In the genomic region with DNA sequence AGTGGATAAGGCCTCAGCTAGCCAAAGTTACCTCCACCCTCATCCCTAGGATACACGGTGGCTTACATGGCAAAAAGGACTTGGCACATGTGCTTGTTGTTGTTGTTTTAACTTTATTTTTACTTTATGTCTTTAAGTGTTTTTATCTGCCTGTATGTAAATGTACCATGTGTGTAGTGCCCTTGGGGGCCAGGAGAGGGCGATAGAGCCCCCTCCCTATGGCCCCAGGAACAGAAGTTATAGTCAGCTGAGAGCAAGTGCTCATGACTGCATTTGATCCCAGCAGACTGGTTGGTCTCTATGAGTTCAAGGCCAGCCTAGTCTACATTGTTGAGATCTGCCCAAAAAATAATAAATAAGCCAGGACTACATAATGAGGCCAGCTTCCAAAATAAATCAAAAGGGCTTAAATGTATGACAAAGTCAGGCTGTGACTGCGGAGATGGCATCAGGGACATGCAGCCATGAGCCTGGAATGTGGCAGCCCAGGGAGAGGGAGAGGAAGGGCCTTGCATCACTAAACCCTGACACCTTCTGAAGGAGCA, we compare ENCODE assay signal across 12 mouse cellular contexts.
DNase-seq lines count a peak whose midpoint lies in the region.
"Had no signal": no experiment of that assay in that cellular context is flagged by ENCODE, and none has a peak within 500 bp of the region (broad histone marks: within the 10 kb centered on the region; RNA-seq: fewer than 3 reads in every experiment).

No protein-coding gene starts in this region.

- peaks cover 31% of the 10 kb centered on the region for H3K36me3 ChIP-seq in embryonic facial prominence, embryonic 10.5 days (replicated peaks)

- intact Hi-C loops in heart, postnatal 25 days (cut with DNase I), result loop anchor here (5.0 kb wide), 1 partner anchor 43 kb away; no protein-coding TSS in a partner anchor

- H3K4me3 ChIP-seq in embryonic facial prominence, embryonic 10.5 days, result no peak overlapping the region
- H3K4me3 ChIP-seq: megakaryocyte, embryonic 14.5 days had no signal

- no peaks in the 10 kb centered on the region for H3K27me3 ChIP-seq in embryonic facial prominence, embryonic 10.5 days (replicated peaks; ENCODE audit: low read depth, poor library complexity, severe bottlenecking)
- H3K27me3 ChIP-seq: CH12.LX; megakaryocyte, embryonic 14.5 days had no signal

- H3K27ac ChIP-seq in embryonic facial prominence, embryonic 10.5 days (replicated peaks), result no peak overlapping the region

- 79% methylated on average over 3 of the region's 3 CpGs for WGBS in embryonic facial prominence, embryonic 10.5 days

- no peaks in the 10 kb centered on the region for H3K9me3 ChIP-seq in embryonic facial prominence, embryonic 10.5 days
- H3K9me3 ChIP-seq: megakaryocyte, embryonic 14.5 days had no signal

- DNase-seq in heart, adult 11 months, result peak; percentile 83
- DNase-seq in heart, postnatal 25 days (ENCODE audit: low spot score), result no peak
- DNase-seq in 3T3-L1 (ENCODE audit: low read depth, low spot score) (peak; percentile 27), R1 (ENCODE audit: low read depth, low spot score) (peak; percentile 79)
- DNase-seq in induced T-regulatory cell, adult 2 months (ENCODE audit: low read depth), result peak; percentile 1
- DNase-seq in embryonic facial prominence, embryonic 10.5 days (ENCODE audit: low spot score), result no peak
- DNase-seq in right cerebral cortex, adult 2 months (ENCODE audit: low spot score in 2 of 2), result no peak
- no peak for DNase-seq in thymus, postnatal 36 days
- DNase-seq: cerebellum, adult 9-10 months; kidney, adult 18-20 months had no signal

- peaks cover 14% of the 10 kb centered on the region for H3K4me1 ChIP-seq in embryonic facial prominence, embryonic 10.5 days

Comparison
In these comparisons a context has a peak if more than half of its experiments do, and no peak if none do; other contexts are left out.
1. DNase-seq: peak in heart, adult 11 months (single experiment), 3T3-L1 (single experiment), R1 (single experiment) and induced T-regulatory cell, adult 2 months (single experiment); none in heart, postnatal 25 days (single experiment), embryonic facial prominence, embryonic 10.5 days (single experiment), right cerebral cortex, adult 2 months (0 of 2) and thymus, postnatal 36 days (0 of 2).